Mouse (Mus musculus) frontal cortex, postnatal 14 days (tissue): Measurements from ENCODE around the gene Gm10778.

Source experiments
- DNase-seq, 2 experiments: peaks; one replicate each; pipeline ENCODE4 v3.0.0; 2022; ENCODE audit warnings: low spot score in 2 of 2

The Gm10778 gene

DNA sequence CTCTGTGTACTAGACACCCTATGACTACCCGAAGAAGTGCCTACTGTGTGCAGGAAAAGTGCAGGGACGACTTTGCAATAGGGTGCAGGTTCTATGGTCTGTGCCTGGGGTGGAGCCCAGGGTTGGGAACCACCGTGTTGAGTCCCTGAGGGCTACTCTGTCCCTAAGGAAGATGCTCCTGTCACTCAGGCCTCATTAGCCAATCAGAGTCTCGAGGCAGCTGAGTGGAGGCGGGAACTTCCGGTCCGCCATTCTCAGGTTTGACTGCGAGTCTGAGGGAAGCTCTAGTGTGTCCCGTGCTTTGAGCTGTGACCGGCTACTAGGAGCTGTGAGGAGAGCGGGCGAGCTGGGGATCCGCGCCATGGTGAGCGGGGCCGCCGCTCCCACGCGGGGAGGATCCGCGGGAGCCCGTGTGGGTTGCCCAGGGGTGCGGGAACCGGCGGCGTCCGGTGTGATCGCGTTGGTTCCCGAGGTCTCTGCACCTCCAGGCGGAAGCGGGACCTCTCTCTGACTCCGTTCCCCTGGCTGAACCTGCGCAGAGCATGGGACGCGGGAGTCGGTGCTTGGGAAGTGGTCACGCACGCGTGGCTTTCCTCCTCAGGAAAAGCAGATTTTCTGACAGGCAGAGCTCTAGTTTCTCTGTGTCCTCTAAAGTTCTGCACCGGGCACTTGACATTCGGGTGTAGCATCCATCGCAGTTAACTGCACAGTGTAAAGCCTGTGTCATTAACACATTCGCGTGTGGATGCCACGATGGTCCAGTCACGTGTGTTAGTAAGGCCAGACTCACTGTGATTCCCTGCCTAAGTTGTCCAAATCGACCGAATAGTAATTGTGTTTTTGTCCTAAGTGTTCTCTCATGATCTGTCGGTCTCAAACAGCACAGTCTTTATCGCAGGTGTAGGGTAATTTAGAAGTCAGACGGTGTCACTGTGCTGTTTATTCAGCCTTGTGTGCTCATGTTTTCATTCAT lies at the start of gene Gm10778:
Gene Gm10778 (plus strand): TSS at position 257 of the 973 bp plus-strand sequence.
- peak; percentile 77 to 87 for DNase-seq

DNA sequence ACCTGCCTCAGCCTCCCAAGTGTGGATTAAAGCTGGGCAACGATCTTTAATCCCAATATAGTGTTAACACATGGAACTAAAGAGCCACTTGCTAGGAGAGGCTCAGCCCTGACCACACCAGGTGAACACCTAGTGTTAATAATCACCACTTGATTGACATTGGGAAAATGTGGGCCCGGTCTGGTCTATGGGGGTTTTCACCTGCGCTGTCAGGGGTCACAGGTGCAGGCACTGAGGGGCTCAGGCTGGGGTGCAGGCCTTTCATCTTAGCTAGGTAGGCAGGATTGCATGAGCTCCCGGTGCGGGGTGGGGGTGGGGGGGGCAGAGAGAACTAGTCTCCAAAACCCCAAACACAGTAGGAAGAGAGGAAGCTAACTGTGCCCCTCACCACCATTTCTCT lies 49.2 kb upstream of the Gm10778 start:
- DNase-seq: no peak

DNA sequence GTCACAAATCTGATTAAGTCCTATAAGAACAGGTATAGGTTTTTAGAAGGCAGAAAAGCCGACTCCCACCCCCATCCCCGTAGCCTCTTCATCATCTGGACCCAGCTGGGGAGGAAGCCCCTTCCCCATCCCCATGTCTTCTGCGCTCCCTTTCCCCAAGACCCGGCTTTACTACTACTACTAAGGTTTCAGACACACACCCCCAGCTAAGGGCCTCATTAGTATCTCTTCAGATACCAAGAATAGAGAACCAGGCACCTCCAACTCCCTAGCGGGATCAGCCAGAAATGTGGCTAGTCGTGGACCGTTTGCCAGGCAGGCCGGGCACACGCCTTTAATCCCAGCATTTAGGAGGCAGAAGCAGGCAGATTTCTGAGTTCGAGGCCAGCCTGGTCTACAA lies 48.8 kb upstream of the Gm10778 start:
- no peak for DNase-seq

DNA sequence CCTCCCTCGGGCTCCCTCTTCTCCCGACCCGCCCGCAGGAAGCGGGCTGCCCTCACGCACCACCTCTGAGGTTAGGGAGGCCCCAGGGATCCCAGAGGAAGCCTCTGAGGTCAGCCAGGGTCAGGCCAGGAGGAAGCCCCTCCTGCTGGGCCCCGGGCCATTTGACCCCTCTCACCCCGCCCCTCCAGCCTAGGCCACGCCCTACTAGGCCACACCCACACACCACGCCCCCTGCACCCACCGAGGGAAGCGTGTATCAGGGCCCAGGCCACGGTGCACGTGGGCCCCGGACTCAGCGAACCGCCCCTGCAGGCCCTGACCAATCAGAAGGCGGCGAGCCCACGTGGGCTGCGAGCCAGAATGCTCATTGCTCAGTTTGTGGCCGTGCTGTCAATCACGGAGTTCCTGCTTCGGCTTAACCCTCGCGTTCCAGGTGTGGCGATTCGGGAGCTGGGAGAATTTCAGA lies 48.1 kb upstream of the Gm10778 start, which contains the start of gene Tle6:
Gene Tle6 (minus strand): TSS at position 336 of the 466 bp plus-strand sequence.
- peak; percentile 90 to 91 for DNase-seq

DNA sequence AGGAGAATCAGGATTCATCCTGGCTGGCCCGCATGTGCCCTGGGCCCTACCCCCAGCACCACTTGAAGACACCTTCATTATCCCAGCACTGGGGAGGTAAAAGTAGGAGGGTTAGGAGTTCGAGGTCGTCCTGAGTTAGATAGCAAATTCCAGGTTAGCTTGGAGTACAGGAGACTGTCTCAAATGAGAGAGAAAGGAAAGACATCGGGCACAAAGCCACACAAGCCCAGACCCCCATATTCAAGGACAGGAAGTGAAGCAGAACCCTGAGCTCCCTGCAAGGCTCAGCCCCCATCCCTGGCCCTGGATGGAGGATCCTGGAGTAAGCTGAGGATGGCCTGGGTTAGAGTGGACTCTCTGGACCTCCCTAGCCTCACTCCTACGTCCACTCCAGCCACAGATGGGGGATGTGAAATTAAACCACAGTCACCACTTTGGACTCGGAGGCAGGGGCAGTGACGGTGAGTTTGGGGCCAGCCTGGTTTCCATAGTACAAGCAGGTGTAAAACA lies 47.4 kb upstream of the Gm10778 start:
- no peak for DNase-seq

DNA sequence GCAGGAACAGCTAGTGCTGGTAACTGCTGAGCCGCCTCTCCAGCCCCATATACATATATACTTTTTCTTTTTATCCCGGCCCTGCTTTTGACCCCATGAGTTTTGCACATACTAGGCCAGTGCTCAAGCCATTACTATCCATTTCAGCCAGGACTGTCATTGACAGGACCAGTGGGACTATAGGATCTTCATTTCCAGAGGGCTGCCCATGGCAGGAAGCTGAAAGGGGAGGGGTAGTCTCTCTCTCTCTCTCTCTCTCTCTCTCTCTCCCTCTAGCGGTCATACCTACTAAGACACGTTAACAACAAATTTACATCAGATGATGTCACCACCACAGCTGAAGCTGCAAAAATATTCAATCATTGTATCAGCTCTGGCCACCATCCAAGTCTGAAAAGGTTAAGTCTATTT lies 46.1 kb upstream of the Gm10778 start:
- no peak for DNase-seq

DNA sequence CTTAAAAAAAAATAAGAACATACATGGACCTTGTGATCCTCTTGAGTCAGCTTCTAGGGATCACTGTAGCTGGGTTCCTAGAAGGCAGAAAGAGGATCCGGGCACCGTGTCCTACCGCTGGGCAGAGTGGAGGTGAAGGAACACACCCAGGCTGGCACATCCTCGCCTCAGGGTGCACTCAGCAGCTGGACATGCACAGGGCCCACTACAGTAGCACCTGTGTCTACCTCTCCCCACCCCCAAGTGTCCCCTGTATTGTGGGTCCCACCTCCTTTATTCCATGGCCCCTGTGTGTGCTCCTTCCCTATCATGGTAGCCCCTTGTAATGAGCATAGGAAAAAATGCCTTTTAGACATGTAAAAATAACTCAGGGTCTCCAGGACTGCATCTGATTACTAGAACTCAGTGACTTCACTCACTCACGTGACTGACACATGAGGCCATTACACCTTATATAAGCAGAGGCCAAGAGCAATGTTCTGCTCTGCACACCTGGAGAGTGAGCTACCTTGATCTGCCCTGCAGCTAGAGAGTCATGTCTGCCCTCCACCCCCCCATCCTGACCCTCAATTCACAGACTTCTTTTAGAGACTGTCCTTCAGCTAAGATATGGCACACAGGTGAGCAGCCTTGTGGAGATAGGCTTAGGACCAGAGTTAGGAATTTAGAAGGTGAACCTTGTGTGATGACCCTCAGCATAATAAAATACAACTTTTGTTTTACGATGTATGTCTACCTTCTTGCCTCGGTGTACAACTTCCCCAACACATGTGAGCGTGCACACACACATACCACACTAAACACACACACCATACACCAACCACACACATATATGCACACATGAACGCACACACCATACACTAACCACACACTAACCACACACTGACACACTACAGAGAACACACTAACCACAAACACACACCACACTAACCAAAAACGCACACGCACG lies 44.6 kb upstream of the Gm10778 start:
- no peak for DNase-seq

DNA sequence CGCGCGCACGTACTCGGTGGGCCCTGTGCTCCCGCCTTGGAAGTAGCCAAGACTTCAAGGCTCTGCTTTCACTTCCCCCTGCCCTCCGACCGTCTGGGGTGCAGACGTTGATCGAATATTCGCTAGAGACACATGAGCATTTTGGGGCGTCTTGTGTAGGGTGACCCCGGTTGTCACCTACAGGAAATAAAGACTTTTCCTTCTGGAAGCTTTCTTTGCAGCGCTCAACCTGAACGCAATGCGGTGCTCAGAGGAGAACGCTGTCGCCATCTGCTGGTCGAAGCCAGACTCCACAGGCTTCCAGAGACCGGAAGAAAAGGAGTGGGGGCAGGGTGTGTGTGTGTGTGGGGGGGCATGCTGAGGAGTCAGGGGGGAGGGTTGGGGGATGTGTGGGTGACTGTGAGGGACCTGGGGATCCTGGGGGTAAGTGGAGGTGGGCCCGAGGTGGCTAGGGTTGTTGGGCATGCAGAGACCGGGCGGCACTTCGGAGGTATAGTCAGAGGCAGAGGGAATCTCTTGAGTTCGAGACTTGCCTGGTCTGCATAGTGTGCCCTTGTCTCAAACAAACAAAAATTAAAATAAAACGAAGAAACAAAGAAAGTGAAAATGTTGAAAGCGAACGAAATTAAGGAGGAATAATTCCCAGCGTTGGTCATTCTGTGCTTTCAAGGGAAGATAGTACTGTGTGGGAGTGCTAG lies 43.7 kb upstream of the Gm10778 start:
- DNase-seq: peak; percentile 75 to 84

DNA sequence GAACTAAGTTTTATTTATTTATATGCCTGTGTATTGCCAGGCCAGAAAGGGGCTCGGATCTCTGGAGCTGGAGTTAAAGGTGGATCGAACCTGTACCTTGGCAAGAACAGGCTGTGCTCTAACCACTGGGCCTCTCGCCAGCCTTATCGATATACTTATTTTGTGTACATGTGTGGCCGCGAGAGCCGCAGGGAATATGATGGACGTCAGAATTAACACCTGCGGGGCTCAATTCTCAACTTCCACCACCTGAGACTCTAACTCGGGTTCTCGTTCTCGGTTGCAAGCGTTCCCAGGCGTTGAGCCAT lies 43.2 kb upstream of the Gm10778 start:
- DNase-seq: no peak

DNA sequence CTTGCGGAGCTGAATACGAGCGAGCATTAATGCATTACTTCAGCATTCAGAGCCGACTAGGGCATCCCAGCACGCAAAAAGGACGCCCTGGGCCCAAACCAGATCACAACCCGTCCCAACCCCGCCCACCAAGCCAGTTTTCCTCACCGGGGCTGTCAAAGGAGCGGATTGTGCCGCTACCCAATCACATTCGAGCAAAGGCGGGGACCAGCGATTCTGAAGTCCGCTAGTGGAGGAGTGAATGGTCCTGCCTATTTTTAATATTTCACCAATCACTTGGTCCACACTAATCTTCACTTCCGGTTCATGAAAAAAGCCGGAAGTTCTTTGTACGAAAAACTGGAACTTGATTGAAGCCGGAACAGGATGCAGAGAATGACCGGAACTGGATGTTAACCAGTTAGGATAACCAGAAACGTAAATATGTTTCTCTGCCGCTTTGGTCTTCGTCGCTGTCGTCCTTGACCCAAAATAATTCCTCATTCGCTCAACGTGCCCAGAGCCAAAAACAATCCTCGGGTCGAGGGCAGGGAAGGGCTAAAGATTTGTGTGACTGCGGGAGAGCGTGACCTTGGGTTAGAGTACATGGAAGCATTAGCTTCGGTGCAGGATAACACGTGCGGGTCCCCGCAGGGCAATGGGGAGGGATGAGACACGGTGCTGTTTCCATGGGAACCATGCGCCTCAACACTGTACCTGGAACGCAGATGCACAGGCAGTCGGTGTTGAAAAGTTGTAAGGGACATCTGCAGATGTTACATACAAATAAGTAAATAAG lies 42.7 kb upstream of the Gm10778 start, which contains the start of gene BC025920:
Gene BC025920 (plus strand): TSS at position 297 of the 778 bp plus-strand sequence.
- peak; percentile 91 to 92 for DNase-seq

DNA sequence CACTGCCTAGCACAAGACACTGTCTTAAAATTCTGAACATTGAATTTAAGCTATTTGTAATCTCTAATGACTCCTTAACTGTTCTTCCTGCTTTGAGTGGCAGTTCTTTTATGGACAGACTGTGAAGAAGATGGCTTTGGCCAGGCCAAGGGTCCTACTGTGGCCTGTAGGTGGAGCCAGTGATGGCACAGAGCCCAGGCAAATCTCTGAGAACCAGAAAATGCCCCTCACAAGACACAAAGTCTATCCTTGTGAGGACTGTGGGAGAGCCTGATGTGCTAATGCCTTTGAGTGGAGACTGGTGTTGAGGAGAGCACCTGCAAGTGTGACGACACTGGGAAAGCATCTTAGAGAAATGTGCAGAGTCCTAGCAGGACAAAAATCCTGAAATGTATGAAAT lies 40.6 kb upstream of the Gm10778 start:
- DNase-seq: no peak

DNA sequence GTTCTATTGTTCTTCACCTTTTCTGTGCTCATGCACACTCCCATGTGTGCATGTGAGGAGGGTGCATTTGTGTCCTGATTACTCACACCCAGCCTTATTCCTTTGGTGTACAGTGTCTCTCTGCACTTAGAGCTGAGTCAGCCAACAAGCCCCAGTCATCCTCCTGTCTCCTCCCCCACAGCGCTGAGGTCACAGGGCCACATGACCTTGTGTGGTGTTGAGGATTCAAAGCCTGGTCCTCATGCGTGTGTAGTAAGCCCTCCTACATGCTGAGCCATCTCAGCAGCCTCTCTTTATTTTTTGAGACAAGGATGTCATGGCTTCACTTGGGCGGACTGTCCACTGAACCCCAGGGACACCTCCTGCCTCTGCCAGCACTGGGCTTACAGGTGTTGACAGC lies 36.1 kb upstream of the Gm10778 start:
- DNase-seq: no peak

DNA sequence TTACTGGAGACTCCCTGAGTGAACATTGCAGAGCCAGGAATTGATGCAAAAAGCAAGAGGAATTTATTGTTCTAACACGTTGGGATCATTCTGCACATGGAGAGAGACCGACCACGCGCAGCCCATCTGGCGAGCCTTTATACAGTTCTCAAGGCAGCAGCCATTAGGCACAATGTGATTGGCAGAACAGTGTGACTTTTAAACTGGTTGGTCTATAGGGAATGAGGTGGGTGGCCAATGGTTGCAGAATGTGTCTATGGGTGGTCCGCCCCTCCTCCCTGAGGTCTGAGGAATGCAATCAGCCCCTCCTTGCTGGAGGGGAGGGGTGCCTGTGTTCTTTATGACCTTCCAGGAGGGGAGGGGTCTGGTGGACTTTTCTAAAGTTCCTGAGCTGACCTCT lies 33.4 kb upstream of the Gm10778 start:
- no peak for DNase-seq

DNA sequence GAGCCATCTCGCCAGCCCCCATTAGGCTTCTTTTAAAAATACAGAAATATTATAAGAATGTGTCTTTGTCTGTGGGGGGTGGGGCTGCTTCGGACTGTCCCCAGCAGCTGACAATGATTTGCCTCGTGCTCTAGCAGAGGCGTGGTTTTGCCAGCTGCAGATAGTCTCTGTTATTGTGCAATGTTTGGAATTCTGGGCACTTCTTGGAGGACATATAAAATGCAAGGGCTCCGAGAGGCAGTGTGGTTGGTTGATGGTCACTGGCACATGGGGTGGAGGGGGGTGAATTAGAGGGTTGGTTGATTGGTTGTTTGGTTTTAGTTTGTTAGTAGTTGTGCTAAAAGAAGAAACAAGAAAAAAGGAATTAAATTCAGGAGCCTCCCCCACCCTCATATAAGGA lies 28.9 kb upstream of the Gm10778 start:
- DNase-seq: no peak

DNA sequence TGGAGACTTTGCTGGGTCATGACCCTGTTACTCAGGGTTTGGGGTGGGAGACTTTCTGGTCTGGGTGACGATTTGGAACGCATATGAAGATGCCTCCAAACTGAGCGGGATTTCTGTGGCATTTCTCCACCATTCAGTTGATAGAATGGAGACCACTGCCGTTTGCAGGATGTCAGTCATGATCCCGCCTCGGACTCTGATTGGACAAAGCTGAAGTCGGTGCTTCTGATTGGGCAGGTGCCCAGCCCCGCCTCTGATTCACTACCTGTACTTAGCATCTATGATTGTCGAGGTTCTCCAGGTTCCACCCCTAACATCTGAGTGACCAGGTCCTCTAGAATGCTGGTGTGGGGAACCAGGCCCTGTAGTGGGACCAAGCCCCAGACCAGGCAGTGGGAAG lies 28.1 kb upstream of the Gm10778 start:
- no peak for DNase-seq

DNA sequence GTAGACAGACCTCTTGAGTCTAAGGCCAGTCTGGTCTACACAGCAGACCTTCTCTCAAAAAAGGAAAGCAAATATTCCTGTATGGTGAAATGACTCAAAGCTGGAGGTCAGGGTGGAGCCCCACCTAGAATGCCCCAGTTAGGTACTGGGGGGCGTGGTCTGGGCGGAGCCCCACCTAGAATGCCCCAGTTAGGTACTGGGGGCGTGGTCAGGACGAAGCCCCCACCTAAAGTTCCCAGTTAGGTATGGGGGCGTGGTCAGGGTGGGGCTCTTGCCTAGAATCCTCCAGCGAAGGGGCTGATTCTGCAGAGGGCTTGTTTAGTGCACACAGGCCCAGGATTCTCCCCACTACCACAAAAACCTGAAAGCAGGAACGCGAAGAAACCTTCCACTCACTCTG lies 25.4 kb upstream of the Gm10778 start:
- DNase-seq: no peak

DNA sequence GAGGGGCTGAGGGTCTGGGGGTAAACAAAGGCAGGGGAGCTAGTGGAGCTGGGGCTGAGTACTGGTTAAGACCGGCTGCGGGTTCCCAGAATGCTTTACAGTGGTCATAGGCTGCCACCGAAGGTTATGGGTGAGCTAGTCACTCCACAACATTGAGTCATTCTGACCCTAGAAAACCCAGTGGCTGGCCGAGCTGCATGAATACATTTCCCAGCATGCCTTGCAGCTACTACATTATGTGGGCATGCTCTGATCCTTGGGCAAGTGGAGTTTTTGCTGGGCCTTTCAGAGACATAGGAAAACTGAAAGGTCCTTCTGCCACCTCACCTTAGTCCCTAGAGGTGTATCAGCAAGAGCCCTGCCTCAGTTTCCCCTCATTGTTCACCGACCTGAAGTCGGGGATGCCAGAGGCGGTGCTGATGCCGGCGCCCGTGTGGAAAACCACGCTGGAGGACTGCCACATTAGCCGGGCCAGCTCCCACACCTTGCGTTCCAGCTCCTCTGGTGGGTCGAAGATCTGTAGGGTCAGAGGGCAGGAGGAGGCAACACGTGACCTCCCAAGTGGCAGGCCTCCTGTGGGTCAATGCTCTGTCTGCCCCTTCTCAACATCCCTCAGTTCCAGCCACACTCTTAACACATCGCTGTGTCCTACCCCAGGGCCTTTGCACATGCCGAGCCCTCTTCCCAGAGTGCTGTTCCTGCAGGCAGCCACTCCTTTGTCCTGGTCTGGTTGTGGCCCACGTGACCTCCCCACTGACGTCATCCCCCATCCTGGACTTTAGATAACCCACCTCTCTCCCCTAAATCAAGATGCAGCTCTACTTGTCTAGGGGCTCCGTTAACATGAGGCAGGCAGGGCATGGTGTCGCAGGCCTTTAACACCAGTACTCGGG lies 22.5 kb upstream of the Gm10778 start:
- no peak for DNase-seq

DNA sequence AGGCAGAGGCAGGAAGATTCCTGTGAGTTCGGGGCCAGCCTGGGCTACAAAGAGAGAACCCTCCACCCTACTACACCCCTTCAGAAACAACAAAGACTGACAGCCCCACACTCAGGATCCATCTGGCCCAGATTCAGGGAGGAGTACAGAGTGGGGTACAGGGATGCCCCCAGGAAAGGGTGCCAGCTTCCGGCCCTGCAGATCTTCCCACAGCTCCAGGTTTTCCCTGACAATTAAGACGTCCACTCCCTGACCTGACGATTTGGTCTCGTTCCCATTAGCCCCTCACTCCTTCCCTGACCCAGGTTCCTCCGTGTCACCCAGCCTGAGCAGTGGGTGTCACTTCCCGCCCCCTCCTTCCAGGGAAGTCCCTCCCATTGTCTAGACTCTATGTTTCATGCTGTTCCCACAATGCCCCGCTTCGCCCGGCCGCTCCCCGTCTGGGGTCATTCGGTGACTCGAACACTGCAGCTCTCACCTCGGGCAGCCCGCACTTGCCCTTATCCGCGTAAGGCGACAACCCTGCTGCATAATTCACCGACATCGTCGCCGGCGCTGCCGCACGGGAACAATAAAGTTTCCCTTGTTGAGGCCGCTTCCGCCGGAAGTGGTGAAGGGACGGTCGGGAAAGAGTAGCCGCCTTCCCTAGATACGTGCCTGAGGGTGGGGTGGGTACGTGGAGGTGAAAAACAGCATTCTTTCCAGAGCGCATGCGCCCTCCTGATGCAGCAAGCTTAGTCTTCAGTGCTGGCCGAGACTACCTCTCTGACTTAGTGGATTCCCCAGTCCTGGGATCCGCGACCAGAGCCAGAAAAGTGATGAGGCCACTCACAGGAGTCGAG lies 21.6 kb upstream of the Gm10778 start, which contains the start of gene Sirt6:
Gene Sirt6 (minus strand): TSS at position 804 of the 842 bp plus-strand sequence.
- peak; percentile 89 to 90 for DNase-seq

DNA sequence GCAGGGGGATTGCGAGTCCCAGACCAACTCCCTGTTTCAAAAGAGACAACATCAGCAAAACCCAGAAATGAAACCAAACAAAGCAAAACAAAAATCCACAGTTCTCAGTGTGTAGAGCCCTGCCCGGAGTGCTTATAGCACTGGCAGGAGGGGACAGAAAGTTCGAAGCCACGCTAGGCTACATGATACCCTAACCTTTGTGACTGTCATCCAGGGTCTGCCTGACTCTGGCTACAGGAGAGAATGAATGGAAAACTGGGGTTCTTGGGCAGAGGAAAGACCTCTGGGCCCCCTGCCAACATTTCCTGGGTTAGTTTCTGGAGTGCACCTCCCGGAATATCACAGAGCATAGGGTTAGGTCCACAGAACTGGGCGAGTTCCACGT lies 21.0 kb upstream of the Gm10778 start:
- no peak for DNase-seq
